Mouse (Mus musculus): Measurements from ENCODE around the gene Mre11a. TPM values are rescaled to one million over a fixed set of nuclear protein-coding genes. Genes with fewer than 3 reads are reported as not detected.

Gene Mre11a
- polyA plus RNA-seq, 1 experiment = 7.8 TPM

DNA sequence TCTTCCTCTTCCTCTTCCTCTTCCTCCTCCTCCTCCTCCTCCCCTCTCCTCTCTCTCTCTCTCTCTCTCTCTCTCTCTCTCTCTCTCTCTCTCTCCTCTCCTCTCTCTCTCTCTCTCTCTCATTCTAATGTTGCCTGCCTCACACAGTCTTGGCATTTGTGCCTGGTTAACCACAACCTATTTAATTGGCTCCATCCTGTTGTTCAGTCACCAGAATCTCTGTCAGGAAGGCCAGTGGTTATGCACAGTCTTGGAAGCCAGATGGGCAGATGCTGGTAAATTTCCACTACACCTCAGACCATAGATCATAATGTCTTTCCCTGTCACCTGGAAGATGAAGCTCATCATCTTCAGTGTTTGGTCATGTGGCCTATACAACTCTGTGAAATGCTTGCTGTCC, 25.2 kb upstream of the Mre11a start:
- Histone ChIP-seq H3K27me3 (ENCODE audit: control insufficient read depth, insufficient read depth, insufficient read length) (no peaks in the 10 kb centered on the region), H3K4me2 (ENCODE audit: low read depth) (peak overlapping the region; percentile 46), H3K36me3 (ENCODE audit: control insufficient read depth, insufficient read depth) (no peaks in the 10 kb centered on the region), H3K79me2 (ENCODE audit: control insufficient read depth, insufficient read depth) (no peaks in the 10 kb centered on the region), H3K4me3 (no peak overlapping the region), H3ac (ENCODE audit: control insufficient read depth, insufficient read length) (no peak overlapping the region)
- TF ChIP-seq REST (IDR thresholded peaks at IDR 0.05; ENCODE audit: insufficient read depth, insufficient read length) = no peak
- no peak for TF ChIP-seq POLR2AphosphoS2 (IDR thresholded peaks at IDR 0.05; ENCODE audit: insufficient read length, low read depth)

DNA sequence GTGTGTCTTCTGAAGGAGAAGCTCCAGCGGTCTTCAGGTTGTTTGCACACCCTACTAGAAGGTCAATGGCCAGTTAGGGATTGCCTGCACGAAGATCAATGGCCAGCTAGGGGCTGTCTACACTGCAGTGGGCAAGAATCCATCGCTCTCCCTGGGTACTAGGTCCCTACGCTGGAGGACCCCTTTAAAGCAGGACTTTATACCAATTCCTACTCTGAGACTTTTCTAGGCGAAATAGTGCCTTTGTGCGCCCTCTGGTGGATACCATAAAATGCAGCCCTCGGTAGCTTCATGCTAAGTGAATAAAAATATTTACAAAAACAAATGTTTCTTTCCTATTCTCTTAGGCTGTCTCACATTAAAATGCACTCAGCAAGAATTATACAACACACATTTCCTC, 19.7 kb upstream of the Mre11a start:
- Histone ChIP-seq H3K27me3 (ENCODE audit: control insufficient read depth, insufficient read depth, insufficient read length) (no peaks in the 10 kb centered on the region), H3K4me2 (ENCODE audit: low read depth) (no peak overlapping the region), H3K79me2 (ENCODE audit: control insufficient read depth, insufficient read depth) (no peaks in the 10 kb centered on the region), H3K4me3 (no peak overlapping the region), H3ac (ENCODE audit: control insufficient read depth, insufficient read length) (no peak overlapping the region), H3K36me3 (ENCODE audit: control insufficient read depth, insufficient read depth) (no peaks in the 10 kb centered on the region)
- no peak for TF ChIP-seq POLR2A (IDR thresholded peaks at IDR 0.05; ENCODE audit: insufficient read length, low read depth)
- TF ChIP-seq SRF (IDR thresholded peaks at IDR 0.05; ENCODE audit: control insufficient read depth, insufficient read length, low read depth) = no peak
- TF ChIP-seq E2F4 (IDR thresholded peaks at IDR 0.05; ENCODE audit: insufficient read depth) = no peak
- no peak for TF ChIP-seq POLR2AphosphoS2 (IDR thresholded peaks at IDR 0.05; ENCODE audit: insufficient read length, low read depth)
- no peak for TF ChIP-seq MYOG (IDR thresholded peaks at IDR 0.05; ENCODE audit: control insufficient read depth in 1 of 3, insufficient read depth in 1 of 3, insufficient read length in 2 of 3, low read depth in 2 of 3)
- no peak for TF ChIP-seq TCF12 (IDR thresholded peaks at IDR 0.05; ENCODE audit: insufficient read depth, poor library complexity, severe bottlenecking)
- no peak for TF ChIP-seq TCF3 (IDR thresholded peaks at IDR 0.05; ENCODE audit: insufficient read length, low read depth)
- no peak for TF ChIP-seq MYOD1 (IDR thresholded peaks at IDR 0.05; ENCODE audit: control insufficient read depth in 1 of 3, insufficient read length in 2 of 3, low read depth in 2 of 3)
- TF ChIP-seq REST (IDR thresholded peaks at IDR 0.05; ENCODE audit: insufficient read depth, insufficient read length) = no peak

DNA sequence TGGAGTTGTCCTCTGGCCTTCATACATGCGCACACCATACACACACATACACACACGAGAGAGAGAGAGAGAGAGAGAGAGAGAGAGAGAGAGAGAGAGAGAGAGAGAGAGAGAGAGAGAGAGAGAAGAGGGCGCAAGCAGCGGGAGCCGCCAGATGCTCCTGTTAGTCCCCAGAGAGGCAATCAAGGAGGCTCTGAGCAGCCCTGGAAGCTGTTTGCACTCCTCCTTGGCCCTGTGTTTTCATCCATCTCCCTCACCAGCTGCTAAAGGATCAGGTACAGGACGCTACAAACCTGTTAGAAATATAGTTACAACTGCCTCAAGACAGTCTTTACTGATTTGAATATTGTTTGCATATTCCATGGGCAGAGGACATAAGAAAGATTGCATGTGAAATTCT, 14.6 kb upstream of the Mre11a start:
- TF ChIP-seq TCF3 (IDR thresholded peaks at IDR 0.05; ENCODE audit: insufficient read length, low read depth) (no peak), TCF12 (IDR thresholded peaks at IDR 0.05; ENCODE audit: insufficient read depth, poor library complexity, severe bottlenecking) (no peak), POLR2A (IDR thresholded peaks at IDR 0.05; ENCODE audit: insufficient read length, low read depth) (no peak), MYOG (IDR thresholded peaks at IDR 0.05; ENCODE audit: control insufficient read depth in 1 of 3, insufficient read depth in 1 of 3, insufficient read length in 2 of 3, low read depth in 2 of 3) (no peak), SRF (IDR thresholded peaks at IDR 0.05; ENCODE audit: control insufficient read depth, insufficient read length, low read depth) (no peak), E2F4 (IDR thresholded peaks at IDR 0.05; ENCODE audit: insufficient read depth) (no peak), MYOD1 (IDR thresholded peaks at IDR 0.05; ENCODE audit: control insufficient read depth in 1 of 3, insufficient read length in 2 of 3, low read depth in 2 of 3) (no peak), USF1 (IDR thresholded peaks at IDR 0.05; ENCODE audit: low read depth) (no peak), REST (IDR thresholded peaks at IDR 0.05; ENCODE audit: insufficient read depth, insufficient read length) (no peak), POLR2AphosphoS2 (IDR thresholded peaks at IDR 0.05; ENCODE audit: insufficient read length, low read depth) (no peak), CEBPB (IDR thresholded peaks at IDR 0.05; ENCODE audit: insufficient read depth, poor library complexity, severe bottlenecking) (no peak), MAX (IDR thresholded peaks at IDR 0.05; ENCODE audit: low read depth) (no peak)
- Histone ChIP-seq H3K79me2 (ENCODE audit: control insufficient read depth, insufficient read depth) (no peaks in the 10 kb centered on the region), H3ac (ENCODE audit: control insufficient read depth, insufficient read length) (no peak overlapping the region), H3K4me2 (ENCODE audit: low read depth) (no peak overlapping the region), H3K36me3 (ENCODE audit: control insufficient read depth, insufficient read depth) (no peaks in the 10 kb centered on the region), H3K4me3 (no peak overlapping the region), H3K27me3 (ENCODE audit: control insufficient read depth, insufficient read depth, insufficient read length) (no peaks in the 10 kb centered on the region)

DNA sequence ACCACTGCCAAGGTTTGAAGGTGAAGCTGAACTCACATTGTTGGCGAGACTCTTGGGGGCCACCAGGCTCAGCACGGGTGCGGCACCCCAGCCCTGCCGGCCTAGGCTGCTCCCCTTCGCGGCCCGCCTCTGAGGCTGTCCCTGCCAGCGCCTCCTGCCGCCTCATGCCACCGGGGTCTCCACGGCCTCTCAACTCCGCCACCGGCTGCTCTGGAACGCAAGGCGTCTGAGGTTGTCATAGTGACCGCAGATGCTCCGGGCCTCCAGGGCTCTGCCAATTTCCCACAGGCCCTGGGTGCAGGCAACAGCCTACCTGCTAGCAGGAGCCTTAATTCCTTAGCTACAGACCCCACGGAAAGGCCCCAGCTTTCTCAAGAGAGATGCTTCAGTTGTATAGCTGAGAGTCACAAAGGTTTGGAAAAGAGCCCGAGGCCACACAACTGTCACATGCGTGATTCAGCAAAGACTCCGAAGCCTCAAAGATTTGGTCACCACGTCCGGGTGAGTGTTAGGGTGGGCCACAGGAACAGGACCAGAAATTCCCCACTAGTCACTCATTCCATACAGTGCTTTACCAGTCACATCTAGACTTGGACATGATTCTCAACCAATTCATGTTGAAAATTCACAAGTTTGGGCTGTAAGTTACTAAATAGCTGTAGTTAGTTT, 13.5 kb upstream of the Mre11a start, which contains the start of gene 1700012B09Rik:
TSS of gene 1700012B09Rik (minus strand) at position 228 of the 669 bp plus-strand sequence.
- Histone ChIP-seq H3ac (ENCODE audit: control insufficient read depth, insufficient read length) (no peak within 1 kb of the TSS), H3K79me2 (ENCODE audit: control insufficient read depth, insufficient read depth) (no peaks in the 10 kb centered on the region), H3K4me3 (no peak within 1 kb of the TSS), H3K4me2 (ENCODE audit: low read depth) (peak within 1 kb of the TSS; percentile 55), H3K36me3 (ENCODE audit: control insufficient read depth, insufficient read depth) (no peaks in the 10 kb centered on the region), H3K27me3 (ENCODE audit: control insufficient read depth, insufficient read depth, insufficient read length) (no peaks in the 10 kb centered on the region)
- TF ChIP-seq E2F4 (IDR thresholded peaks at IDR 0.05; ENCODE audit: insufficient read depth) (no peak), SRF (IDR thresholded peaks at IDR 0.05; ENCODE audit: control insufficient read depth, insufficient read length, low read depth) (no peak), CEBPB (IDR thresholded peaks at IDR 0.05; ENCODE audit: insufficient read depth, poor library complexity, severe bottlenecking) (no peak), POLR2A (IDR thresholded peaks at IDR 0.05; ENCODE audit: insufficient read length, low read depth) (no peak), USF1 (IDR thresholded peaks at IDR 0.05; ENCODE audit: low read depth) (no peak), REST (IDR thresholded peaks at IDR 0.05; ENCODE audit: insufficient read depth, insufficient read length) (no peak), MYOG (IDR thresholded peaks at IDR 0.05; ENCODE audit: control insufficient read depth in 1 of 3, insufficient read depth in 1 of 3, insufficient read length in 2 of 3, low read depth in 2 of 3) (no peak), POLR2AphosphoS2 (IDR thresholded peaks at IDR 0.05; ENCODE audit: insufficient read length, low read depth) (no peak), MYOD1 (IDR thresholded peaks at IDR 0.05; ENCODE audit: control insufficient read depth in 1 of 3, insufficient read length in 2 of 3, low read depth in 2 of 3) (no peak), TCF3 (IDR thresholded peaks at IDR 0.05; ENCODE audit: insufficient read length, low read depth) (no peak), MAX (IDR thresholded peaks at IDR 0.05; ENCODE audit: low read depth) (no peak), TCF12 (IDR thresholded peaks at IDR 0.05; ENCODE audit: insufficient read depth, poor library complexity, severe bottlenecking) (no peak)

DNA sequence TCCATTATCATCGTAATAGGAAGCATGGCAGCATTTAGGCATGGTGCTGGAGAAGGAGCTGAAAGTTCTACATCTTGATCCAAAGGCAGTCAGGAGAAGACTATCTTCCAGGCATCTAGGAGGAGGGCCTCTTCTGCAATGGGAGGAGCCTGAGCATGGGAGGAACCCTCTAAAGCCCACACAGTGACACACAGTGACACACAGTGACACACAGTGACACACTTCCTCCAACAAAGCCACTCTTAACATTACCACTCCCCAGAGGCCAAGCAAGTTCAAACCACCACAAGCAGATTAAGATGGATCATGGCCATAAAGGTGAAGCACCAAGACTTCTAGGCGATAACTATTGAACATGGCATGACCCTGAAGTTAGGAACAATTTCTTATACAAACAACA, 12.4 kb upstream of the Mre11a start:
- Histone ChIP-seq H3K27me3 (ENCODE audit: control insufficient read depth, insufficient read depth, insufficient read length) (no peaks in the 10 kb centered on the region), H3K4me3 (no peak overlapping the region), H3K36me3 (ENCODE audit: control insufficient read depth, insufficient read depth) (no peaks in the 10 kb centered on the region), H3K4me2 (ENCODE audit: low read depth) (no peak overlapping the region), H3K79me2 (ENCODE audit: control insufficient read depth, insufficient read depth) (no peaks in the 10 kb centered on the region), H3ac (ENCODE audit: control insufficient read depth, insufficient read length) (no peak overlapping the region)
- no peak for TF ChIP-seq POLR2A (IDR thresholded peaks at IDR 0.05; ENCODE audit: insufficient read length, low read depth)
- no peak for TF ChIP-seq E2F4 (IDR thresholded peaks at IDR 0.05; ENCODE audit: insufficient read depth)
- no peak for TF ChIP-seq REST (IDR thresholded peaks at IDR 0.05; ENCODE audit: insufficient read depth, insufficient read length)
- TF ChIP-seq MYOG (IDR thresholded peaks at IDR 0.05; ENCODE audit: control insufficient read depth in 1 of 3, insufficient read depth in 1 of 3, insufficient read length in 2 of 3, low read depth in 2 of 3) = no peak
- TF ChIP-seq SRF (IDR thresholded peaks at IDR 0.05; ENCODE audit: control insufficient read depth, insufficient read length, low read depth) = no peak
- no peak for TF ChIP-seq MAX (IDR thresholded peaks at IDR 0.05; ENCODE audit: low read depth)
- TF ChIP-seq TCF3 (IDR thresholded peaks at IDR 0.05; ENCODE audit: insufficient read length, low read depth) = no peak
- no peak for TF ChIP-seq USF1 (IDR thresholded peaks at IDR 0.05; ENCODE audit: low read depth)
- no peak for TF ChIP-seq CEBPB (IDR thresholded peaks at IDR 0.05; ENCODE audit: insufficient read depth, poor library complexity, severe bottlenecking)
- no peak for TF ChIP-seq TCF12 (IDR thresholded peaks at IDR 0.05; ENCODE audit: insufficient read depth, poor library complexity, severe bottlenecking)
- TF ChIP-seq POLR2AphosphoS2 (IDR thresholded peaks at IDR 0.05; ENCODE audit: insufficient read length, low read depth) = no peak
- TF ChIP-seq MYOD1 (IDR thresholded peaks at IDR 0.05; ENCODE audit: control insufficient read depth in 1 of 3, insufficient read length in 2 of 3, low read depth in 2 of 3) = no peak

Data from myocyte (in vitro differentiated cells).